Mouse (Mus musculus) G1E (cell line): ENCODE measurements at regions not wholly inside any gene's neighbourhood (a gene's known extent, or its start where the extent isn't known, plus 50 kb on each side); places are given as distances from the start of the nearest gene placed in this dataset.

Experiments used
- CTCF ChIP-seq: IDR thresholded peaks from 2 replicates; pipeline ENCODE4 v1.5.1; 2012; ENCODE audit warnings: low read depth, low read length, inconsistent platforms, mixed read lengths
- GATA1 ChIP-seq: IDR thresholded peaks from 2 replicates; pipeline ENCODE4 v1.6.1; 2012; ENCODE audit warnings: borderline replicate concordance, low read length, inconsistent platforms, mixed read lengths
- TAL1 ChIP-seq: conservative IDR thresholded peaks from 2 replicates; pipeline ENCODE4 v1.6.1; 2012; ENCODE audit warnings: low read depth, low read length, inconsistent platforms, mixed read lengths

GRCm38 (mm10) chr19:21214253-21214652 is 57.8 kb upstream of the Zfand5 start:
- TF ChIP-seq CTCF (no peak), GATA1 (no peak), TAL1 (no peak)
